Mouse (Mus musculus): ENCODE data around the gene Dusp6.

Dusp6 gene

GRCm38 (mm10) chr10:99271016-99271415 lies 8.0 kb downstream of the Dusp6 start:
- DNase-seq (ENCODE audit: low read depth, low spot score) = no peak

- DNase-seq (ENCODE audit: low read depth, low spot score) = no peak
These were observed 10.0 kb downstream of the Dusp6 start for GRCm38 (mm10) chr10:99273006-99273405.

- no peak for DNase-seq (ENCODE audit: low read depth, low spot score)
These were observed 11.6 kb downstream of the Dusp6 start for GRCm38 (mm10) chr10:99274640-99275039.

- no peak for DNase-seq (ENCODE audit: low read depth, low spot score)
These were observed 16.2 kb downstream of the Dusp6 start for GRCm38 (mm10) chr10:99279067-99279880.

- DNase-seq (ENCODE audit: low read depth, low spot score) = no peak
These were observed 21.0 kb downstream of the Dusp6 start for GRCm38 (mm10) chr10:99283981-99284385.

GRCm38 (mm10) chr10:99284918-99285317 lies 21.9 kb downstream of the Dusp6 start:
- DNase-seq (ENCODE audit: low read depth, low spot score) = no peak

GRCm38 (mm10) chr10:99285759-99286158 lies 22.7 kb downstream of the Dusp6 start:
- DNase-seq (ENCODE audit: low read depth, low spot score) = no peak

- DNase-seq (ENCODE audit: low read depth, low spot score) = no peak
These were observed 23.2 kb downstream of the Dusp6 start for GRCm38 (mm10) chr10:99286213-99286612.

GRCm38 (mm10) chr10:99286787-99287186 lies 23.8 kb downstream of the Dusp6 start:
- DNase-seq (ENCODE audit: low read depth, low spot score) = no peak

GRCm38 (mm10) chr10:99287206-99287605 lies 24.2 kb downstream of the Dusp6 start:
- DNase-seq (ENCODE audit: low read depth, low spot score) = no peak

GRCm38 (mm10) chr10:99289176-99289575 lies 26.1 kb downstream of the Dusp6 start:
- no peak for DNase-seq (ENCODE audit: low read depth, low spot score)

- DNase-seq (ENCODE audit: low read depth, low spot score) = no peak
These were observed 30.1 kb downstream of the Dusp6 start for GRCm38 (mm10) chr10:99293111-99293640.

- no peak for DNase-seq (ENCODE audit: low read depth, low spot score)
These were observed 34.7 kb downstream of the Dusp6 start for GRCm38 (mm10) chr10:99297721-99298120.

- DNase-seq (ENCODE audit: low read depth, low spot score) = no peak
These were observed 35.6 kb downstream of the Dusp6 start for GRCm38 (mm10) chr10:99298328-99299295.

- no peak for DNase-seq (ENCODE audit: low read depth, low spot score)
These were observed 36.3 kb downstream of the Dusp6 start for GRCm38 (mm10) chr10:99299303-99299702.

GRCm38 (mm10) chr10:99302051-99302450 lies 39.0 kb downstream of the Dusp6 start:
- DNase-seq (ENCODE audit: low read depth, low spot score) = no peak

GRCm38 (mm10) chr10:99308837-99309236 lies 45.8 kb downstream of the Dusp6 start:
- DNase-seq (ENCODE audit: low read depth, low spot score) = no peak

- DNase-seq (ENCODE audit: low read depth, low spot score) = no peak
These were observed 46.6 kb downstream of the Dusp6 start for GRCm38 (mm10) chr10:99309617-99310016.

- no peak for DNase-seq (ENCODE audit: low read depth, low spot score)
These were observed 47.2 kb downstream of the Dusp6 start for GRCm38 (mm10) chr10:99310204-99310603.

GRCm38 (mm10) chr10:99311956-99312355 lies 48.9 kb downstream of the Dusp6 start:
- DNase-seq (ENCODE audit: low read depth, low spot score) = no peak

GRCm38 (mm10) chr10:99314366-99314765 lies 51.3 kb downstream of the Dusp6 start:
- DNase-seq (ENCODE audit: low read depth, low spot score) = no peak

GRCm38 (mm10) chr10:99317057-99317456 lies 54.0 kb downstream of the Dusp6 start:
- DNase-seq (ENCODE audit: low read depth, low spot score) = no peak
